Mouse (Mus musculus) kidney, adult 2 months (tissue): ENCODE results near the gene Slx1b. TPM values are rescaled to one million over a fixed set of nuclear protein-coding genes. Genes with fewer than 3 reads are reported as not detected.

Source experiments
- DNase-seq: peaks from one replicate; pipeline ENCODE4 v3.0.0; 2021
- H3K27ac ChIP-seq: fragments of 200-500 bp; 2 replicates; pipeline ENCODE4 v1.5.1; 2012; ENCODE audit warnings: low read depth, low read length, control low read depth, inconsistent platforms; ENCODE audit not compliant: insufficient read depth
- H3K27me3 ChIP-seq: fragments of 200-500 bp; replicated peaks from 2 replicates; pipeline ENCODE4 v1.6.1; 2012; ENCODE audit warnings: mild to moderate bottlenecking, moderate library complexity, low read length, inconsistent platforms; ENCODE audit not compliant: control insufficient read depth, insufficient read depth
- H3K36me3 ChIP-seq: fragments of 200-500 bp; 2 replicates; pipeline ENCODE4 v1.6.1; 2012; ENCODE audit warnings: mild to moderate bottlenecking, moderate library complexity, low read length, inconsistent platforms; ENCODE audit not compliant: control insufficient read depth, insufficient read depth
- H3K4me1 ChIP-seq: fragments of 200-500 bp; 2 replicates; pipeline ENCODE4 v1.6.1; 2011; ENCODE audit warnings: low read length; ENCODE audit not compliant: control insufficient read depth, insufficient read depth
- H3K4me3 ChIP-seq: fragments of 200-500 bp; 2 replicates; pipeline ENCODE4 v1.5.1; 2011; ENCODE audit warnings: mild to moderate bottlenecking, low read depth, low read length, control low read depth; ENCODE audit not compliant: insufficient read depth
- CTCF ChIP-seq: fragments of 200-500 bp; conservative IDR thresholded peaks from 2 replicates; pipeline ENCODE4 v1.5.1; 2011; ENCODE audit warnings: low read depth, mild to moderate bottlenecking, control low read depth, low read length, moderate library complexity, mixed read lengths; ENCODE audit not compliant: insufficient read depth, insufficient read length
- POLR2A ChIP-seq: fragments of 200-500 bp; IDR thresholded peaks from one replicate; pipeline ENCODE4 v1.6.1; 2011; ENCODE audit warnings: low read depth, low read length, control low read depth
- WGBS: fragments of 180-500 bp; shearing (Covaris S2); methylation state at CpG from one replicate; pipeline ENCODE4 v1.1.7; 2018; 5-methylcytosine and 5-hydroxymethylcytosine counted together
- polyA plus RNA-seq: library from polyadenylated mRNA; depleted of rRNA; stranded (reverse); fragments of >200 nt; gene quantifications from 2 replicates; pipeline ENCODE4 v1.2.3, GENCODE M21; 2012

The Slx1b gene
- polyA plus RNA-seq, 1 experiment = 13.1 TPM

DNA sequence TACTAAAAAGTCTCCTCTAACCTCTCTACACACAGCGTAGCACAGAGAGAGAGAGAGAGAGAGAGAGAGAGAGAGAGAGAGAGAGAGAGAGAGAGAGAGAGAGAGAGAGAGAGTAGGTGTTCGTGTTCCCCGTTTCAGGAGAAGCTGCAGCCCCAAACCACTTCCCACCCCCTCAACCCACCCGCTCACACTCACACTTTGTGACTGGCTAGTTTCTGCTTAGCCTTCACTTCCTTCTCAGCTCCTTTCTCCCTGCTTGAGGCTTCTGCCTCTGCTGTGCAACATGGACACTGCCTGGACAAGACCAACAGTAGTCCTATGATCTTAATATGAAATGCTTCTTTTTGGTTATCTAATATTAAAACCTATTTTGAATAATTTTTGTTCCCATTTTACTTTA is 14.7 kb upstream of the Slx1b start:
- no peaks in the 10 kb centered on the region for H3K36me3 ChIP-seq
- no peaks in the 10 kb centered on the region for H3K4me1 ChIP-seq
- 79% methylated on average over 4 of the region's 4 CpGs for WGBS
- no peak overlapping the region for H3K4me3 ChIP-seq
- no peak for DNase-seq
- TF ChIP-seq CTCF = no peak
- TF ChIP-seq POLR2A = no peak
- no peaks in the 10 kb centered on the region for H3K27me3 ChIP-seq
- no peak overlapping the region for H3K27ac ChIP-seq

GRCm38 (mm10) chr7:126708175-126708952 is 12.8 kb upstream of the Slx1b start:
- TF ChIP-seq POLR2A = no peak
- no peak overlapping the region for H3K4me3 ChIP-seq
- no peaks in the 10 kb centered on the region for H3K36me3 ChIP-seq
- DNase-seq = no peak
- H3K27ac ChIP-seq = no peak overlapping the region
- 81% methylated on average over 10 of the region's 10 CpGs for WGBS
- H3K27me3 ChIP-seq = 0 out of 2 replicates have a peak, but pooled peaks cover 2% of the 10 kb centered on the region
- H3K4me1 ChIP-seq = no peaks in the 10 kb centered on the region

DNA sequence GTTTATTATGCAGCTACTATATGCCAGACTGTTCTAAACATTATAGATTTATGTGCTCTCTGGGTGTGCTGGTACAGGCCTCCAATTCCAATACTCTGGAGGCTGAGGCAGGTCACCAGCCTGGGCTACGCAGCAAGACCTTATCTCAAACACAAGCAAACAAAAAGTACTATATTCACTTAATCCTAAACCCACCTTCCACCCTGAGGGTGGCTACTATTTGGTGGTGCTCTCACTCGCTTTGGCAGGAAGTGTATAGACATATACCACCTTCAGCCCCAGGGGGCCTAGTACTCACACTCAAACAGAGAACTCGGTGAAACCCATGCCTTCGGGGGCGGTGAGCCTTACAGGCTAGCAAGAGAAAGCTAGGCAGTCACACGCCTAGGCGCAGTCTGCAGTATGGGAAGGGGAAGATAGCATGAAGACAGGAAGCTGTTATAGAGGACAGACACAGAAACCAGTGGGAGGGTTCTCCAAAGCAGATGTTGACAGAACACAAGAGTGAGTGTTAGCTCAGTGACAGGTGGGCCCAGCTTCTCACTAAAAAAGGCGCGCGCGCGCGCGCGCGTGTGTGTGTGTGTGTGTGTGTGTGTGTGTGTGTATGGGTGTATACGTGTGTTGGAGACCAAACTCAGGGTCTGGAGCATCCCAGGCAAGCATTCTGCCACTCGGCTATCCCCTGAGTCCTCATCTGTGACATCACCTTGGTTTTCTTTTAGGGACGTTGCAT is 12.0 kb upstream of the Slx1b start, which contains the start of gene Coro1a:
Gene Coro1a, minus strand, starts transcription at position 346 of the 733 bp plus-strand sequence.
- no peaks in the 10 kb centered on the region for H3K4me1 ChIP-seq
- H3K36me3 ChIP-seq = no peaks in the 10 kb centered on the region
- no peak within 1 kb of the TSS for H3K4me3 ChIP-seq
- WGBS = 84% methylated on average over 19 of the region's 19 CpGs
- no peak within 1 kb of the TSS for H3K27ac ChIP-seq
- H3K27me3 ChIP-seq = 0 out of 2 replicates have a peak, but pooled peaks cover 2% of the 10 kb centered on the region
- TF ChIP-seq POLR2A (no peak), CTCF (no peak)
- no peak for DNase-seq

DNA sequence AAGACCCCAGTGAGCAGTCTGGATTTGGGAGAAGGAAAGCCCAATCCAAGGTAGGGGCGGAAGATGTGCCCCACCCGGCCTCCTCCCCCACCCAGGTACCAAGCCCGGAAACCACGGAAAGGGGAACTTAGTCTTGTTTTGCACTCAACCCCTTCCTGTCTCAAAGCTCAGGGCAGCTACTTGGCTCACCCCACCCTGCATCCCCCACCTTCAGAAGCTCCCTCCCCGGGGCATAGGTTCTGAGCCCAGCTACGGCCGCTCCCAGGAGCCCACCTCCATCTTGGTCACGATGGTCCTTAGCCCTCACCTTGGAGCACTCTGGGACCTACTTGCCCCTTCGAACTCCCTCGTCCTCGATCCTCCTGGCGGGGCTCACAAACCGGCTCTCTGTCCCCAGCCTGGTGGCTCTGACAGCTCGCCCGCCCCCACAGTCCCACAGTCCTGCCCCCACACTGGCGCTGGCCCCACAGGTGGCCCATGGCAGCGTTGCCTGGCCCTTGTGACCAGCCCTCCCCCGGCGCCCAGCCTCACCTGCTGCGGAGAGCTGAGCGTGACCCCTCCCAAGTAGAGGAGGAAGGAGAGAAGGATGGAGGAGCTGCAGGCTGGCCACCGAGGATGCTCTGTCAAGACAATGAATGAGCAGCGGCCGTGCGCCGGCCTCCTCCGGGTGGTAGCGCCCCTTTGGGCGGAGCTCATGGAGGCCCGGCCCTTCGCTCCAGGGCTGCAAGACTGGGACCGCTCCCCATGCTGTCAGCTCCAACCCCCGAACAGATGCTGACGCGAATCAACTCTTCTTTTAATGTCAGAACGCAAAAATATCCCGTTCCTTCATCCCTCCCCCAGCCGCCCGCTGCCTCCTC is 8.8 kb upstream of the Slx1b start:
- no peaks in the 10 kb centered on the region for H3K36me3 ChIP-seq
- H3K4me1 ChIP-seq = no peaks in the 10 kb centered on the region
- 0 out of 2 replicates have a peak, but pooled peaks cover 2% of the 10 kb centered on the region for H3K27me3 ChIP-seq
- no peak overlapping the region for H3K27ac ChIP-seq
- 4% methylated on average over 39 of the region's 39 CpGs for WGBS
- no peak for TF ChIP-seq CTCF
- peak; percentile 51 for DNase-seq
- H3K4me3 ChIP-seq = peak overlapping the region; percentile 25

DNA sequence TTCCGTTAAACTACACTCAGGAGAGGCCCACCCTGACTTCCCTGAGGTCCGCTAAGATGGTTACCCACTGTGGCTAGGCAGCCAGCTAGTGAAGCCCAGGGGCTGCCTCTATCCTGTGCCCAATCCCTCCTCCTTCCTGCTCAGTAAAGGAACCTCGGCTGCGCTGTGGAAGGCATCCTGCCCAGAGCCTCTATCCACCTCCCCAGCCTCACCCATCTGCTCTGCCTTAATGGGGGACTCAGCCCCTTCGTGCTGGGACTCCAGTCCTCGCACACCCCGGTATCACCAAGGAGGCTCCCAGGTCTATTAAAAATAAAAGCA is 8.1 kb upstream of the Slx1b start:
- WGBS = 27% methylated on average over 7 of the region's 7 CpGs
- peak overlapping the region; percentile 20; the same call in 1 of the 2 replicates for H3K4me3 ChIP-seq

DNA sequence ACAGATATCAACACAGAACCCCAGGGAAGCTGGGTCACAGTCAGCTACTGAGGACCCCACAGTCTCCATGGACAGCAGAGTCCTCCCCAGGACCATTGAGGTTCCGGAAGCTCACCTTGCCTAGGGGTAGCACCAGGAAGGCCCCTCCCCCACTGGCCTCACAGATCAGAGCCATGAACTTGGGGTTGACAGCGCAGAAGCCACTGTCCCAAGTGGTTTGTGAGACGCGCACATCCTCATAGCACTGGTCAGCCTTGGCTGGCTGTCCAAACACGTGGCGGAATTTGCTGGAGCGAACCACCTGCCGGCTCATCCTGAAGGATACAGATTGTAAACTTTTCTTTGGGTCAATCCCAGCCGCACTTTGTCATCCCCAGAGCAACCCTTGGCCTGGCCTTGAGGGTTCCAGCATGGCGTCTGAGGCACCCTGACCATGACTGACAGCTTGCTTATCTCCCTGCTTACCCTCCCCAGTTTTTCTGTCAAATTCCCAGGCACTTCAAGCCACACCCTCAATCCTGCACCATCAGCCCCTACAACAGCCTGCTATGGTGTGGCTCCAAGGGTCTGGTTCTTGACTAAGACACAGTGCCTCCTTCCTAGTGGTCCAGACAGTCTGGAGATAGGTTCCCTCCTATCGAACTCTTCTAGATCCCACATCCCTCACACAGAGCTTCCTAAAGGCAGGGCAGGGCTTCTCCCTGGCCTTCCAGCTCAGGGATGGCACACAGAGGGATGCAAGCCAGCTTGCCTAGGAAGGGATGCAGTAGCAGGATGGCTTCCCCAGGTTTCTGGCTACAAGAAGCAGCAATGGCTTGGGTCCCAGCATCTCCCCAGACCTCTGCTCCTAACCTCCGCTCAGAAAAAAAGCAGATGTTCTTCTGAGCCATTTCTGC is 7.5 kb upstream of the Slx1b start:
- WGBS = 83% methylated on average over 12 of the region's 12 CpGs

More for the DNA sequence above, 8.1 kb upstream of the Slx1b start:
- Histone ChIP-seq H3K4me1 (no peaks in the 10 kb centered on the region), H3K36me3 (no peaks in the 10 kb centered on the region), H3K27ac (no peak overlapping the region), H3K27me3 (0 out of 2 replicates have a peak, but pooled peaks cover 2% of the 10 kb centered on the region)
- TF ChIP-seq CTCF (no peak), POLR2A (no peak)
- DNase-seq = no peak

More for the DNA sequence above, 7.5 kb upstream of the Slx1b start:
- Histone ChIP-seq H3K4me1 (no peaks in the 10 kb centered on the region), H3K4me3 (peak overlapping the region; percentile 20), H3K27me3 (0 out of 2 replicates have a peak, but pooled peaks cover 2% of the 10 kb centered on the region), H3K27ac (no peak overlapping the region), H3K36me3 (no peaks in the 10 kb centered on the region)
- no peak for DNase-seq
- no peak for TF ChIP-seq CTCF
- no peak for TF ChIP-seq POLR2A
